Mouse (Mus musculus) CH12.LX (cell line): ENCODE measurements around the gene Trappc5. TPM values are rescaled to one million over a fixed set of nuclear protein-coding genes. Genes with fewer than 3 reads are reported as not detected.

ENCODE experiments used
- DNase-seq: peaks from one replicate; pipeline ENCODE4 v3.0.0-alpha.2; 2013; ENCODE audit errors: extremely low read depth
- H3K27ac ChIP-seq: 2 replicates; pipeline ENCODE4 v1.5.1; 2012; ENCODE audit warnings: low read depth, mild to moderate bottlenecking, control low read depth, moderate library complexity; ENCODE audit not compliant: insufficient read depth
- H3K27me3 ChIP-seq: replicated peaks from 2 replicates; pipeline ENCODE3; 2012; ENCODE audit warnings: inconsistent platforms
- H3K36me3 ChIP-seq, 2 experiments: replicated peaks in 1 of 2; 2 replicates each; pipeline versions ENCODE3 to v1.6.1; 2012; ENCODE audit warnings: inconsistent platforms in 1 of 2, low read length in 1 of 2, mild to moderate bottlenecking in 1 of 2, mixed read lengths in 1 of 2, moderate library complexity in 1 of 2; ENCODE audit not compliant: control insufficient read depth in 1 of 2, insufficient read depth in 1 of 2
- H3K4me1 ChIP-seq, 2 experiments: 2 replicates each; pipeline ENCODE4 v1.6.1; 2012; ENCODE audit warnings: inconsistent platforms in 1 of 2, moderate library complexity in 1 of 2; ENCODE audit not compliant: insufficient read depth in 2 of 2, control insufficient read depth in 1 of 2
- H3K4me2 ChIP-seq: 2 replicates; pipeline ENCODE4 v1.6.1; 2012; ENCODE audit warnings: low read depth, mild to moderate bottlenecking, control low read depth; ENCODE audit not compliant: poor library complexity, insufficient read depth, severe bottlenecking
- H3K4me3 ChIP-seq, 3 experiments: fragments of 150-350 bp in 1 of 3; sonication (generic) in 1 of 3; replicated peaks in 1 of 3; 2 replicates each; pipeline versions ENCODE3 to v1.5.1; 2011 to 2012; ENCODE audit warnings: low read depth in 2 of 3, low read length in 2 of 3, mild to moderate bottlenecking in 2 of 3, moderate library complexity in 2 of 3, control low read depth in 1 of 3, improper control_type of control experiment in 1 of 3, inconsistent platforms in 1 of 3, mixed read lengths in 1 of 3; ENCODE audit not compliant: poor library complexity in 1 of 3
- H3K79me2 ChIP-seq: replicated peaks from 2 replicates; pipeline ENCODE4 v1.6.1; 2012; ENCODE audit warnings: mild to moderate bottlenecking, moderate library complexity; ENCODE audit not compliant: control insufficient read depth, poor library complexity, insufficient read depth, severe bottlenecking; ENCODE audit errors: extremely low read depth
- H3K9ac ChIP-seq: 2 replicates; pipeline ENCODE4 v1.6.1; 2012; ENCODE audit warnings: low read depth, mild to moderate bottlenecking, control low read depth, moderate library complexity; ENCODE audit not compliant: insufficient read depth
- H3K9me3 ChIP-seq: replicated peaks from 2 replicates; pipeline ENCODE3; 2012; ENCODE audit warnings: low read length, inconsistent platforms, mixed read lengths
- CHD1 ChIP-seq: IDR thresholded peaks from 2 replicates; pipeline ENCODE4 v1.6.1; 2012; ENCODE audit warnings: low read depth, low read length, improper control_type of control experiment, inconsistent platforms
- CHD2 ChIP-seq: IDR thresholded peaks from 2 replicates; pipeline ENCODE4 v1.6.1; 2011; ENCODE audit warnings: low read length, improper control_type of control experiment
- CTCF ChIP-seq, 2 experiments: IDR thresholded peaks in 1 of 2; conservative IDR thresholded peaks in 1 of 2; 2 replicates each; pipeline ENCODE4 v1.5.1; 2011 to 2012; ENCODE audit warnings: low read depth in 2 of 2, low read length in 2 of 2, improper control_type of control experiment in 1 of 2, inconsistent platforms in 1 of 2, mild to moderate bottlenecking in 1 of 2, moderate library complexity in 1 of 2
- E2F4 ChIP-seq: IDR thresholded peaks from 2 replicates; pipeline ENCODE4 v1.6.1; 2011; ENCODE audit warnings: low read depth, low read length, improper control_type of control experiment; ENCODE audit not compliant: insufficient replicate concordance
- ETS1 ChIP-seq: conservative IDR thresholded peaks from 2 replicates; pipeline ENCODE4 v1.6.1; 2012; ENCODE audit warnings: low read depth, mild to moderate bottlenecking, inconsistent platforms, low read length, improper control_type of control experiment, moderate library complexity
- GABPA ChIP-seq: IDR thresholded peaks from 2 replicates; pipeline ENCODE4 v1.6.1; 2012; ENCODE audit warnings: low read depth, low read length, improper control_type of control experiment, inconsistent platforms; ENCODE audit not compliant: insufficient replicate concordance
- HCFC1 ChIP-seq: IDR thresholded peaks from 2 replicates; pipeline ENCODE4 v1.6.1; 2012; ENCODE audit warnings: low read depth, mild to moderate bottlenecking, inconsistent platforms, low read length, improper control_type of control experiment
- IRF4 ChIP-seq: IDR thresholded peaks from 2 replicates; pipeline ENCODE4 v1.6.1; 2014; ENCODE audit warnings: low read depth, mild to moderate bottlenecking, inconsistent platforms, low read length, improper control_type of control experiment
- JUN ChIP-seq: IDR thresholded peaks from 2 replicates; pipeline ENCODE4 v1.6.1; 2011; ENCODE audit warnings: low read depth, mild to moderate bottlenecking, low read length, improper control_type of control experiment, moderate library complexity; ENCODE audit not compliant: insufficient read depth
- MAX ChIP-seq: IDR thresholded peaks from 2 replicates; pipeline ENCODE4 v1.6.1; 2011; ENCODE audit warnings: low read length, improper control_type of control experiment
- MAZ ChIP-seq: IDR thresholded peaks from 2 replicates; pipeline ENCODE4 v1.6.1; 2012; ENCODE audit warnings: low read depth, mild to moderate bottlenecking, inconsistent platforms, low read length, improper control_type of control experiment, moderate library complexity
- MEF2A ChIP-seq: IDR thresholded peaks from 2 replicates; pipeline ENCODE4 v1.6.1; 2014; ENCODE audit warnings: low read depth, mild to moderate bottlenecking, inconsistent platforms, low read length, improper control_type of control experiment, borderline replicate concordance
- MXI1 ChIP-seq: IDR thresholded peaks from 2 replicates; pipeline ENCODE4 v1.6.1; 2011; ENCODE audit warnings: mild to moderate bottlenecking, low read depth, low read length, improper control_type of control experiment
- MYC ChIP-seq: IDR thresholded peaks from 2 replicates; pipeline ENCODE4 v1.6.1; 2011; ENCODE audit warnings: low read depth, mild to moderate bottlenecking, improper control_type of control experiment, low read length
- NELFE ChIP-seq: IDR thresholded peaks from 2 replicates; pipeline ENCODE4 v1.6.1; 2011; ENCODE audit warnings: low read depth, low read length, improper control_type of control experiment
- NRF1 ChIP-seq: IDR thresholded peaks from 2 replicates; pipeline ENCODE4 v1.6.1; 2014; ENCODE audit warnings: low read depth, mild to moderate bottlenecking, inconsistent platforms, low read length, improper control_type of control experiment, moderate library complexity
- PAX5 ChIP-seq: IDR thresholded peaks from 2 replicates; pipeline ENCODE4 v1.6.1; 2012; ENCODE audit warnings: low read length, inconsistent platforms, mixed read lengths
- POLR2A ChIP-seq: IDR thresholded peaks from 2 replicates; pipeline ENCODE4 v1.6.1; 2011; ENCODE audit warnings: low read depth, mild to moderate bottlenecking, improper control_type of control experiment, low read length
- RAD21 ChIP-seq: IDR thresholded peaks from 2 replicates; pipeline ENCODE4 v1.6.1; 2011; ENCODE audit warnings: low read depth, mild to moderate bottlenecking, low read length, improper control_type of control experiment, moderate library complexity
- RCOR1 ChIP-seq: conservative IDR thresholded peaks from 2 replicates; pipeline ENCODE4 v1.6.1; 2012; ENCODE audit warnings: low read depth, mild to moderate bottlenecking, inconsistent platforms, low read length, improper control_type of control experiment
- SIN3A ChIP-seq: IDR thresholded peaks from 2 replicates; pipeline ENCODE4 v1.6.1; 2012; ENCODE audit warnings: low read length, improper control_type of control experiment, inconsistent platforms
- SMC3 ChIP-seq: IDR thresholded peaks from 2 replicates; pipeline ENCODE4 v1.6.1; 2011; ENCODE audit warnings: low read depth, low read length, improper control_type of control experiment
- TBP ChIP-seq: conservative IDR thresholded peaks from 2 replicates; pipeline ENCODE4 v1.6.1; 2011; ENCODE audit warnings: low read depth, low read length, improper control_type of control experiment
- ZKSCAN1 ChIP-seq: IDR thresholded peaks from 2 replicates; pipeline ENCODE4 v1.6.1; 2012; ENCODE audit warnings: low read depth, inconsistent platforms, low read length, improper control_type of control experiment, borderline replicate concordance
- dilution Hi-C: fragments of 300-500 bp; cut with MboI; formaldehyde crosslinking; loops from 2 replicates; pipeline ENCODE4 v1.14.3; 2020; ENCODE audit warnings: low sequenced_read_pairs; ENCODE audit not compliant: extremely low pct_unique_long_range_greater_than_20kb, extremely low pct_ligation_motif_present
- in situ Hi-C: fragments of 300-500 bp; cut with MboI; formaldehyde crosslinking; loops from 3 replicates; pipeline ENCODE4 v1.14.3; 2019; ENCODE audit warnings: low sequenced_read_pairs, low pct_ligation_motif_present, low pct_unique_long_range_greater_than_20kb, mixed read lengths
- polyA plus RNA-seq: library from polyadenylated mRNA; unstranded; fragments of >175 nt; gene quantifications from 2 replicates; pipeline ENCODE4 v1.2.1, GENCODE M21; 2012; ENCODE audit warnings: low read depth; ENCODE audit not compliant: insufficient read length
- total RNA-seq, 2 experiments: library from RNA; depleted of rRNA; stranded (reverse); fragments of 300-350 nt in 1 of 2; fragments of >200 nt in 1 of 2; gene quantifications; 2 replicates each; pipeline ENCODE4 v1.2.3; 2012 to 2014

The Trappc5 gene
- total and polyA plus RNA-seq, 3 experiments, result 21.5 to 27.4 (median 22.4) TPM

DNA sequence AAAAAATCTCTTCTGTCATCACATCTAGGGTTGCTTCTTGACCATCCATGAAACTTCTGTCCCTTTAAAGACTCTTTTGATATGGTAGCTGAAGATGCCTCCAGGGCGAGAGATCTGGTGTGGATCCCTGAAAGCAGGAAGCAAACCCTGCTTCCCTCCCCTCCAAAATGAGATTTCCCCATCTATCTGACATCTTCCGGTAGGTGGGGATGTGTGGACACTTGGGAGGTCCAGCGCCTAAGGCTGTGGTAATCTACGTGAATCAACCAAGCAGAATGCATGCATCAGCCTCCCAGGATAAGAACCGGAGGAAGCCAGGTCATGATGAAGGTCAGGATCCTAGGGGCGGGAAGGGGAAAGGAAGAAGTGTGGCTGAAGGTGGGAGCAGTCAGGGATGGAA is 10.6 kb upstream of the Trappc5 start, which contains the start of gene Mcemp1:
Mcemp1 (plus strand) TSS at position 248 of the 400 bp plus-strand sequence.
- peak within 1 kb of the TSS; percentile 45 for H3K4me2 ChIP-seq
- no peaks in the 10 kb centered on the region for H3K79me2 ChIP-seq
- H3K9me3 ChIP-seq, result no peaks in the 10 kb centered on the region
- dilution Hi-C loops, result no loop called here
- H3K4me1 ChIP-seq, result peaks cover 15 to 35% of the 10 kb centered on the region in 2 experiments; a peak in 3 of 4 replicates
- H3K36me3 ChIP-seq, result no peaks in the 10 kb centered on the region
- no peak within 1 kb of the TSS for H3K27ac ChIP-seq
- no peak for DNase-seq
- in situ Hi-C loops, result no loop called here
- TF ChIP-seq NELFE, result no peak
- TF ChIP-seq TBP, result no peak
- TF ChIP-seq IRF4, result no peak
- no peak for TF ChIP-seq E2F4
- TF ChIP-seq SIN3A, result no peak
- TF ChIP-seq MAX, result no peak
- TF ChIP-seq MXI1, result no peak
- no peak for TF ChIP-seq PAX5
- TF ChIP-seq CHD2, result no peak
- TF ChIP-seq RAD21, result no peak
- no peak for TF ChIP-seq RCOR1
- no peak for TF ChIP-seq ETS1
- H3K4me3 ChIP-seq, result no peak within 1 kb of the TSS
- H3K27me3 ChIP-seq, result no peaks in the 10 kb centered on the region
- peak within 1 kb of the TSS; percentile 40 for H3K9ac ChIP-seq

DNA sequence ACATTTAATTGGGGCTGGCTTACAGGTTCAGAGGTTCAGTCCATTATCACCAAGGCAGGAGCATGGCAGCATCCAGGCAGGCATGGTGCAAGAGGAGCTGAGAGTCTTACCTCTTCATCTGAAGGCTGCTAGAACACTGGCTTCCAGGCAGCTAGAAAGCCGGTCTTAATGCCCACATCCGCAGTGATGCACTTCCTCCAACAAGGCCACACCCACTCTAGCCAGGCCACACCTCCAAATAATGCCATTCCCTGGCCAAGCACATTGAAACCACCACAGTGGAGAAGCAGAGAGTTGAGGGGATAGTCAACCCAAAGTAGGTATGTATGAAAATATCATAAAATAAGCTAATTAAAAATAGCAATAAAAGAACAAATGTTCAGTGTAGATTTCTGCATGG is 5.7 kb upstream of the Trappc5 start:
- in situ Hi-C loops (loop anchor here (5.0 to 10.0 kb wide), 4 partner anchors 43 to 316 kb away; partner anchors contain the start of genes A430078G23Rik, Pcp2 and Pex11g), dilution Hi-C loops (no loop called here)
- TF ChIP-seq RCOR1 (no peak), GABPA (no peak), ZKSCAN1 (no peak), MYC (no peak), ETS1 (no peak), CHD1 (no peak), MAZ (no peak), NELFE (no peak), IRF4 (no peak), SMC3 (no peak), CTCF (conservative IDR thresholded peaks at IDR 0.05 in 1 of 2, IDR thresholded peaks at IDR 0.05 in 1 of 2; ENCODE audit: low read depth in 2 of 2, low read length in 2 of 2) (no peak), HCFC1 (no peak), MEF2A (no peak), RAD21 (no peak), POLR2A (no peak), NRF1 (no peak), TBP (no peak), JUN (no peak)
- H3K9ac ChIP-seq, result no peak overlapping the region
- no peaks in the 10 kb centered on the region for H3K79me2 ChIP-seq
- no peaks in the 10 kb centered on the region for H3K9me3 ChIP-seq
- H3K27ac ChIP-seq, result no peak overlapping the region
- no peak overlapping the region for H3K4me2 ChIP-seq
- peaks cover 24% of the 10 kb centered on the region for H3K27me3 ChIP-seq
- no peaks in the 10 kb centered on the region for H3K36me3 ChIP-seq
- peaks cover 7 to 18% of the 10 kb centered on the region in 2 experiments; a peak in 3 of 4 replicates for H3K4me1 ChIP-seq
- no peak for DNase-seq
- no peak overlapping the region for H3K4me3 ChIP-seq
